Mouse (Mus musculus) embryonic facial prominence, embryonic 14.5 days (tissue): ENCODE results near the gene Cntnap4. TPM values are rescaled to one million over a fixed set of nuclear protein-coding genes. Genes with fewer than 3 reads are reported as not detected.

Source experiments
- ATAC-seq: fragments of 200-750 bp; cut with Nextera tagmentation; 2 replicates; pipeline ENCODE4 v1.8.0; 2017; ENCODE audit warnings: low read depth, moderate number of reproducible peaks, moderate TSS enrichment
- DNase-seq: peaks from one replicate; pipeline ENCODE4 v3.0.0-alpha.2; 2015; ENCODE audit warnings: low spot score
- H3K27ac ChIP-seq: fragments of 300-500 bp; sonication (generic); replicated peaks from 2 replicates; pipeline ENCODE4 v1.5.1; 2014; ENCODE audit warnings: low read depth, mild to moderate bottlenecking, low read length, moderate library complexity
- H3K27me3 ChIP-seq: fragments of 300-500 bp; sonication (generic); replicated peaks from 2 replicates; pipeline ENCODE4 v1.6.1; 2014; ENCODE audit warnings: low read length; ENCODE audit not compliant: control insufficient read depth, insufficient read depth
- H3K36me3 ChIP-seq: fragments of 300-500 bp; sonication (generic); 2 replicates; pipeline ENCODE4 v1.6.1; 2014; ENCODE audit warnings: low read length, mixed read lengths; ENCODE audit not compliant: control insufficient read depth, insufficient read depth
- H3K4me1 ChIP-seq: fragments of 300-500 bp; sonication (generic); 2 replicates; pipeline ENCODE4 v1.6.1; 2014; ENCODE audit warnings: antibody characterized with exemption, low read length; ENCODE audit not compliant: control insufficient read depth, insufficient read depth
- H3K4me2 ChIP-seq: fragments of 300-500 bp; sonication (generic); 2 replicates; pipeline ENCODE4 v1.6.1; 2014; ENCODE audit warnings: low read depth, mild to moderate bottlenecking, low read length, moderate library complexity, mixed read lengths
- H3K4me3 ChIP-seq: fragments of 300-500 bp; sonication (generic); 2 replicates; pipeline ENCODE4 v1.5.1; 2014; ENCODE audit warnings: low read depth, mild to moderate bottlenecking, low read length
- H3K9ac ChIP-seq: fragments of 300-500 bp; sonication (generic); 2 replicates; pipeline ENCODE4 v1.6.1; 2014; ENCODE audit warnings: low read depth, mild to moderate bottlenecking, low read length, moderate library complexity, mixed read lengths
- H3K9me3 ChIP-seq: fragments of 300-500 bp; sonication (generic); 2 replicates; pipeline ENCODE4 v1.6.1; 2016; ENCODE audit warnings: low read length; ENCODE audit not compliant: control insufficient read depth
- WGBS: fragments of 180-500 bp; shearing (Covaris S2); extraction: QIAGEN DNeasy Blood & Tissue Kit; methylation state at CpG from one replicate; pipeline ENCODE4 v1.1.7; 2014; 5-methylcytosine and 5-hydroxymethylcytosine counted together
- polyA plus RNA-seq: library from polyadenylated mRNA; unstranded; fragments of >200 nt; fragmentation: Nextera tagmentation; extraction: Ambion mirVana; gene quantifications from 2 replicates; pipeline ENCODE4 v1.2.1, GENCODE M21; 2014

The Cntnap4 gene
- polyA plus RNA-seq, 1 experiment from 2014 or later = 2.3 TPM

DNA sequence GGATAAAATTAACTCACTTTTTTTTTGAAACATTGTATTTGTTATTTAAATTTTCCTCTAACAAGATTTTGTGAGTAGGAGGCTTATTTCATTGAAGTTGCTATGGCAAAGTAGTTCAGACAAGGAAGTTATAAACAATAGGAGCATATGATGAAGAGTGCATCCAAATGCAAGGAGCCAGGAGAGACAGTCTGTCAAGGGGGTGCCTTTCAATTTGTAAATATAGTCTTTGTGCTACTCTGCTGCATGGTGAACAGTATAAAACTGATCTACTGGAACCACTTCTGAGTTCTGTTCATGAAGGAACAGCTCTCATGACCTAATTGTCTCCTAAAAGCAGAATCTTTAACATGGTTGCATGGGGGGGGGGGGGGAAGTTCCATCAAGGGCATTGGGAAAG, 352.3 kb downstream of the Cntnap4 start:
- Histone ChIP-seq H3K27ac (no peak overlapping the region), H3K4me2 (no peak overlapping the region), H3K9me3 (no peaks in the 10 kb centered on the region), H3K4me3 (no peak overlapping the region), H3K27me3 (no peaks in the 10 kb centered on the region), H3K36me3 (no peaks in the 10 kb centered on the region), H3K4me1 (no peaks in the 10 kb centered on the region), H3K9ac (no peak overlapping the region)
- ATAC-seq (no peak), DNase-seq (no peak)

DNA sequence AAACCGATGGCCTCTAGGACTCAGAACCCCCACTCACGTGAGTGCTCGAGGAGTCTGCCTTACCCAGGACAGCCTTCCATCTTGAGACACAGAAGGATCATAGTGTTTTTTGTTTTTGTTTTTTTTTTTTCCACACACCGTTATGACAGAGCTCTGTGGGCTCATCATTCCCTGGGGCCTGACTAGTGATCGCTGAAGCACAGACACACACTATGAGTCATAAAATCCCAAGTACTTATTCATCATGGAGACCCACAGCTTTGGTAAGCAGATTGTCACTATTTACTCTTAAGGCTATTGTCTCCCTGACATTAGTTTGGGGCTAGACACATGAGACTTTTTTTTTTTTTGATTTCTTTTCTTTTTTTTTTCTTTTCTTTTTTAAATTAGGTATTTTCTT, 352.9 kb downstream of the Cntnap4 start:
- Histone ChIP-seq H3K36me3 (no peaks in the 10 kb centered on the region), H3K9ac (no peak overlapping the region), H3K4me1 (no peaks in the 10 kb centered on the region), H3K4me2 (no peak overlapping the region), H3K27me3 (no peaks in the 10 kb centered on the region), H3K9me3 (no peaks in the 10 kb centered on the region), H3K4me3 (no peak overlapping the region), H3K27ac (no peak overlapping the region)
- WGBS = 83% methylated on average over 5 of the region's 5 CpGs
- ATAC-seq (no peak), DNase-seq (no peak)
